Mouse (Mus musculus): Measurements from ENCODE around the gene Gsdma2.
"Not testable (repeated sequence)": the region's sequence is repeated elsewhere in the genome, so short reads cannot be mapped to it uniquely, and the experiment has no call there.

Gene Gsdma2

GRCm38 (mm10) chr11:98646459-98646858 lies at the start of gene Gsdma2:
TSS of gene Gsdma2 (plus strand) at chr11:98646759.
- no peak for DNase-seq

GRCm38 (mm10) chr11:98597363-98597762 lies 49.2 kb upstream of the Gsdma2 start:
- DNase-seq, result peak in 1 of 2 experiments; percentile 57

GRCm38 (mm10) chr11:98597991-98598390 lies 48.6 kb upstream of the Gsdma2 start, which contains the start of gene Lrrc3c:
TSS of gene Lrrc3c (plus strand) at chr11:98598291.
- no peak for DNase-seq

- peak; percentile 72 to 77 for DNase-seq
Observed at GRCm38 (mm10) chr11:98598851-98599290, 47.7 kb upstream of the Gsdma2 start.

GRCm38 (mm10) chr11:98599291-98599690 lies 47.3 kb upstream of the Gsdma2 start:
- DNase-seq, result peak in 1 of 2 experiments; percentile 63

- peak in 1 of 2 experiments; percentile 10 for DNase-seq
Observed at GRCm38 (mm10) chr11:98602090-98602690, 44.4 kb upstream of the Gsdma2 start.

- no peak for DNase-seq
Observed at GRCm38 (mm10) chr11:98603953-98604352, 42.6 kb upstream of the Gsdma2 start.

GRCm38 (mm10) chr11:98604911-98605310 lies 41.6 kb upstream of the Gsdma2 start:
- DNase-seq, result not testable (repeated sequence)

GRCm38 (mm10) chr11:98606763-98607162 lies 39.8 kb upstream of the Gsdma2 start:
- peak in 1 of 2 experiments; percentile 40 for DNase-seq

- DNase-seq, result no peak
Observed at GRCm38 (mm10) chr11:98620791-98621190, 25.8 kb upstream of the Gsdma2 start.

GRCm38 (mm10) chr11:98623981-98624380 lies 22.6 kb upstream of the Gsdma2 start:
- not testable (repeated sequence) for DNase-seq

- not testable (repeated sequence) for DNase-seq
Observed at GRCm38 (mm10) chr11:98624381-98624780, 22.2 kb upstream of the Gsdma2 start.

- no peak for DNase-seq
Observed at GRCm38 (mm10) chr11:98625611-98626410, 20.7 kb upstream of the Gsdma2 start, which contains the start of the genes Gm12355 and Gsdma3. TSS of gene Gm12355 (minus strand) at chr11:98625661. TSS of gene Gsdma3 (plus strand) at chr11:98626360.

- DNase-seq, result no peak
Observed at GRCm38 (mm10) chr11:98628706-98629105, 17.9 kb upstream of the Gsdma2 start.

GRCm38 (mm10) chr11:98630646-98631045 lies 15.9 kb upstream of the Gsdma2 start:
- no peak for DNase-seq

- peak in 1 of 2 experiments; percentile 23 for DNase-seq
Observed at GRCm38 (mm10) chr11:98635312-98635970, 11.1 kb upstream of the Gsdma2 start.

- no peak for DNase-seq
Observed at GRCm38 (mm10) chr11:98637501-98637900, 9.1 kb upstream of the Gsdma2 start.

- DNase-seq, result no peak
Observed at GRCm38 (mm10) chr11:98640091-98640490, 6.5 kb upstream of the Gsdma2 start.

- no peak for DNase-seq
Observed at GRCm38 (mm10) chr11:98644757-98645156, 1.8 kb upstream of the Gsdma2 start.

- no peak for DNase-seq
Observed at GRCm38 (mm10) chr11:98645946-98646345, 613 bp upstream of the Gsdma2 start.

GRCm38 (mm10) chr11:98655076-98655475 lies 8.5 kb downstream of the Gsdma2 start:
- DNase-seq, result peak; percentile 28 to 51

- DNase-seq, result peak in 1 of 2 experiments; percentile 41
Observed at GRCm38 (mm10) chr11:98660517-98660916, 14.0 kb downstream of the Gsdma2 start.

GRCm38 (mm10) chr11:98664091-98664490 lies 17.5 kb downstream of the Gsdma2 start, which contains the start of gene Gsdma:
TSS of gene Gsdma (plus strand) at chr11:98664351.
- DNase-seq, result no peak
